Mouse (Mus musculus) MEL (cell line): ENCODE data around the gene Rab7. TPM values are rescaled to one million over a fixed set of nuclear protein-coding genes. Genes with fewer than 3 reads are reported as not detected.

ENCODE experiments used
- DNase-seq: peaks from one replicate; pipeline ENCODE4 v3.0.0; 2011; ENCODE audit warnings: low read depth, low spot score
- H3K27ac ChIP-seq: 2 replicates; pipeline ENCODE4 v1.5.1; 2012; ENCODE audit warnings: low read depth, mild to moderate bottlenecking, control low read depth, low read length, moderate library complexity; ENCODE audit not compliant: control insufficient read depth
- H3K27me3 ChIP-seq, 2 experiments: fragments of 150-350 bp in 1 of 2; sonication (generic) in 1 of 2; 2 replicates each; pipeline ENCODE4 v1.6.1; 2012; ENCODE audit warnings: low read length in 2 of 2, mild to moderate bottlenecking in 2 of 2, improper control_type of control experiment in 1 of 2, moderate library complexity in 1 of 2; ENCODE audit not compliant: insufficient read depth in 2 of 2, control insufficient read depth in 1 of 2
- H3K36me3 ChIP-seq, 2 experiments: 2 replicates each; pipeline ENCODE4 v1.6.1; 2012 to 2014; ENCODE audit warnings: low read length in 2 of 2, improper control_type of control experiment in 1 of 2, inconsistent platforms in 1 of 2, mild to moderate bottlenecking in 1 of 2; ENCODE audit not compliant: insufficient read depth in 2 of 2, control insufficient read depth in 1 of 2
- H3K4me1 ChIP-seq, 2 experiments: fragments of 150-350 bp in 1 of 2; sonication (generic) in 1 of 2; 2 replicates each; pipeline ENCODE4 v1.6.1; 2012; ENCODE audit warnings: low read length in 2 of 2, improper control_type of control experiment in 1 of 2, mild to moderate bottlenecking in 1 of 2; ENCODE audit not compliant: insufficient read depth in 2 of 2, control insufficient read depth in 1 of 2
- H3K4me3 ChIP-seq, 2 experiments: fragments of 150-350 bp in 1 of 2; sonication (generic) in 1 of 2; 2 replicates each; pipeline ENCODE4 v1.5.1; 2012; ENCODE audit warnings: low read depth in 2 of 2, low read length in 2 of 2, mild to moderate bottlenecking in 2 of 2, moderate library complexity in 2 of 2, control low read depth in 1 of 2, improper control_type of control experiment in 1 of 2; ENCODE audit not compliant: control insufficient read depth in 1 of 2, insufficient read depth in 1 of 2
- H3K79me2 ChIP-seq: 2 replicates; pipeline ENCODE4 v1.6.1; 2012; ENCODE audit warnings: mild to moderate bottlenecking, low read length, moderate library complexity; ENCODE audit not compliant: control insufficient read depth, poor library complexity, insufficient read depth
- H3K9ac ChIP-seq: 2 replicates; pipeline ENCODE4 v1.6.1; 2012; ENCODE audit warnings: low read depth, mild to moderate bottlenecking, control low read depth, low read length, moderate library complexity; ENCODE audit not compliant: control insufficient read depth, poor library complexity, severe bottlenecking
- H3K9me3 ChIP-seq: fragments of 150-350 bp; sonication (generic); replicated peaks from 2 replicates; pipeline ENCODE4 v1.6.1; 2012; ENCODE audit warnings: mild to moderate bottlenecking, low read length, improper control_type of control experiment, moderate library complexity; ENCODE audit not compliant: insufficient read depth
- BHLHE40 ChIP-seq: IDR thresholded peaks from 2 replicates; pipeline ENCODE4 v1.6.1; 2012; ENCODE audit warnings: low read depth, mild to moderate bottlenecking, inconsistent platforms, low read length, improper control_type of control experiment, borderline replicate concordance
- CHD1 ChIP-seq: IDR thresholded peaks from 2 replicates; pipeline ENCODE4 v1.6.1; 2012; ENCODE audit warnings: low read depth, mild to moderate bottlenecking, inconsistent platforms, low read length, improper control_type of control experiment
- CTCF ChIP-seq, 3 experiments: IDR thresholded peaks in 2 of 3; conservative IDR thresholded peaks in 1 of 3; 2 replicates each; pipeline ENCODE4 v1.5.1; 2011 to 2012; ENCODE audit warnings: low read length in 3 of 3, low read depth in 2 of 3, mild to moderate bottlenecking in 2 of 3, improper control_type of control experiment in 1 of 3, inconsistent platforms in 1 of 3, mixed read lengths in 1 of 3, moderate library complexity in 1 of 3; ENCODE audit not compliant: control insufficient read depth in 1 of 3, insufficient read depth in 1 of 3, poor library complexity in 1 of 3, severe bottlenecking in 1 of 3
- E2F4 ChIP-seq: IDR thresholded peaks from 2 replicates; pipeline ENCODE4 v1.6.1; 2011; ENCODE audit warnings: low read depth, low read length, improper control_type of control experiment, borderline replicate concordance
- EP300 ChIP-seq, 2 experiments: IDR thresholded peaks; 2 replicates each; pipeline ENCODE4 v1.6.1; 2011; ENCODE audit warnings: improper control_type of control experiment in 2 of 2, low read length in 2 of 2, low read depth in 1 of 2, mild to moderate bottlenecking in 1 of 2
- ETS1 ChIP-seq: IDR thresholded peaks from 2 replicates; pipeline ENCODE4 v1.6.1; 2012; ENCODE audit warnings: low read depth, mild to moderate bottlenecking, inconsistent platforms, low read length, improper control_type of control experiment, moderate library complexity
- GATA1 ChIP-seq: IDR thresholded peaks from 2 replicates; pipeline ENCODE4 v1.6.1; 2011; ENCODE audit warnings: low read depth, low read length, improper control_type of control experiment
- HCFC1 ChIP-seq: IDR thresholded peaks from 2 replicates; pipeline ENCODE4 v1.6.1; 2012; ENCODE audit warnings: low read depth, mild to moderate bottlenecking, inconsistent platforms, low read length, improper control_type of control experiment, moderate library complexity
- KAT2A ChIP-seq: conservative IDR thresholded peaks from 2 replicates; pipeline ENCODE4 v1.6.1; 2012; ENCODE audit warnings: low read depth, low read length, improper control_type of control experiment, inconsistent platforms
- MAFK ChIP-seq: IDR thresholded peaks from 2 replicates; pipeline ENCODE4 v1.6.1; 2011; ENCODE audit warnings: low read depth, mild to moderate bottlenecking, low read length, improper control_type of control experiment, borderline replicate concordance
- MAX ChIP-seq: IDR thresholded peaks from 2 replicates; pipeline ENCODE4 v1.6.1; 2011; ENCODE audit warnings: low read length, improper control_type of control experiment
- MEF2A ChIP-seq: IDR thresholded peaks from 2 replicates; pipeline ENCODE4 v1.6.1; 2014; ENCODE audit warnings: low read depth, mild to moderate bottlenecking, inconsistent platforms, low read length, improper control_type of control experiment; ENCODE audit not compliant: poor library complexity, insufficient replicate concordance, severe bottlenecking; ENCODE audit errors: extremely low read depth
- MYB ChIP-seq: IDR thresholded peaks from 2 replicates; pipeline ENCODE4 v1.6.1; 2011; ENCODE audit warnings: mild to moderate bottlenecking, low read depth, low read length, improper control_type of control experiment
- MYC ChIP-seq: IDR thresholded peaks from 2 replicates; pipeline ENCODE4 v1.6.1; 2011; ENCODE audit warnings: low read depth, mild to moderate bottlenecking, low read length, improper control_type of control experiment, moderate library complexity
- NELFE ChIP-seq: IDR thresholded peaks from 2 replicates; pipeline ENCODE4 v1.6.1; 2011; ENCODE audit warnings: low read depth, low read length, improper control_type of control experiment
- NRF1 ChIP-seq: IDR thresholded peaks from 2 replicates; pipeline ENCODE4 v1.6.1; 2014; ENCODE audit warnings: low read depth, mild to moderate bottlenecking, inconsistent platforms, low read length, improper control_type of control experiment, moderate library complexity; ENCODE audit not compliant: poor library complexity, insufficient read depth, severe bottlenecking
- POLR2A ChIP-seq, 2 experiments: IDR thresholded peaks; 2 replicates each; pipeline ENCODE4 v1.6.1; 2011 to 2012; ENCODE audit warnings: low read length in 2 of 2, mild to moderate bottlenecking in 2 of 2, control low read depth in 1 of 2, improper control_type of control experiment in 1 of 2, low read depth in 1 of 2, moderate library complexity in 1 of 2; ENCODE audit not compliant: control insufficient read depth in 1 of 2, insufficient read depth in 1 of 2, poor library complexity in 1 of 2
- POLR2AphosphoS5 ChIP-seq: IDR thresholded peaks from 2 replicates; pipeline ENCODE4 v1.6.1; 2012; ENCODE audit warnings: low read depth, borderline replicate concordance, mild to moderate bottlenecking, inconsistent platforms, low read length, moderate library complexity, mixed read lengths
- SIN3A ChIP-seq: IDR thresholded peaks from 2 replicates; pipeline ENCODE4 v1.6.1; 2012; ENCODE audit warnings: low read length, improper control_type of control experiment, inconsistent platforms
- SMC3 ChIP-seq: IDR thresholded peaks from 2 replicates; pipeline ENCODE4 v1.6.1; 2011; ENCODE audit warnings: low read depth, low read length, improper control_type of control experiment
- UBTF ChIP-seq: IDR thresholded peaks from 2 replicates; pipeline ENCODE4 v1.6.1; 2012; ENCODE audit warnings: low read depth, mild to moderate bottlenecking, inconsistent platforms, low read length, improper control_type of control experiment, moderate library complexity, borderline replicate concordance; ENCODE audit not compliant: insufficient read depth
- USF1 ChIP-seq: IDR thresholded peaks from 2 replicates; pipeline ENCODE4 v1.6.1; 2014; ENCODE audit warnings: low read depth, mild to moderate bottlenecking, inconsistent platforms, low read length, improper control_type of control experiment, moderate library complexity
- ZKSCAN1 ChIP-seq: IDR thresholded peaks from 2 replicates; pipeline ENCODE4 v1.6.1; 2012; ENCODE audit warnings: low read depth, mild to moderate bottlenecking, inconsistent platforms, low read length, improper control_type of control experiment, moderate library complexity
- ZNF384 ChIP-seq: IDR thresholded peaks from 2 replicates; pipeline ENCODE4 v1.6.1; 2012; ENCODE audit warnings: low read depth, mild to moderate bottlenecking, inconsistent platforms, low read length, improper control_type of control experiment
- polyA plus RNA-seq, 2 experiments: library from polyadenylated mRNA; stranded (reverse) in 1 of 2; unstranded in 1 of 2; fragments of >175 nt in 1 of 2; fragments of >200 nt in 1 of 2; gene quantifications; 2 replicates each; pipeline versions ENCODE4 v1.2.1 to v1.2.4; 2012; ENCODE audit warnings: low replicate concordance in 2 of 2, low read depth in 1 of 2; ENCODE audit not compliant: insufficient read length in 2 of 2, insufficient read depth in 1 of 2, missing spikeins in 1 of 2
- total RNA-seq: library from RNA; depleted of rRNA; stranded (reverse); fragments of 300-350 nt; gene quantifications from 2 replicates; pipeline ENCODE4 v1.2.3, GENCODE M21; 2012

Gene Rab7
- total and polyA plus RNA-seq, 3 experiments: 47.6 to 362 (median 234) TPM

DNA sequence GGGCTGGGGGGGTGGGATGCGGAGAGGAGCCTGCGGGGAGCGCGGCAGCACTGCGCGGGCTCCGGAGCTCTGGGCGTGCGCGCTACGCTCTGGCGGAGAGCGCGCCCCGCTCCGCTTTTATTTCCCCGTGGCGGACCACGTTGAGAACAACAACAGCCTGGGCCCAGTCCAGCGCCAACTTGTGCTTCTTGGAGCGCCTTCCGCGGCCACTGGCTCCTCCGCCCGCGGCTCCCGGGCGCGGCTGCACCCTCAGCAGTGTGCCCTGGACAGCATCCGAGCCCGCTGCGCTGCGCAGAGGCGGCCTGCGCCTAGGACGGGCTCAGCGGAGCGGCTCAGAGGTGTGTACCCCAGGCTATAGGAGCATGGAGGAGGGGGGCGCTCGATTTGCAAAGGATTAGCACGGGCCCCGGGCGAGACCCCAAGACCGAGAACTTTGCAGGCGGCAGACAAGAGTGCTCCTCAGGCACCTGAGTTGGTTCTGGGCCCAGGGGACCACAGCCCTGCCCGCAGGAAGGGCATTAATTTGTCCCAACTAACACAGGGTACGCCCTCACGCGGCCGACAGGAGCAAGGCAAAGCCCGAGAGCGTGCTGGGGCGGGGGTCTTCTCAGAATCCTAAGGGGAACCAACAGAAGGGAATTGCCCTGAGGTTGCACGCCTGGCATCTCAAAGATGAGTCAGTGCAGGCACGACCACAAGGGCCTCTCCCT is 63.4 kb downstream of the Rab7 start, which contains the start of gene H1fx:
Gene H1fx (minus strand): TSS at position 91 of the 710 bp plus-strand sequence.
- Histone ChIP-seq H3K9ac (no peak within 1 kb of the TSS), H3K9me3 (no peaks in the 10 kb centered on the region), H3K27ac (no peak within 1 kb of the TSS)
- TF ChIP-seq NELFE (no peak), KAT2A (no peak), USF1 (no peak), CTCF (IDR thresholded peaks at IDR 0.05 in 2 of 3, conservative IDR thresholded peaks at IDR 0.05 in 1 of 3; ENCODE audit: control insufficient read depth in 1 of 3, insufficient read depth in 1 of 3, low read depth in 2 of 3, low read length in 3 of 3, poor library complexity in 1 of 3, severe bottlenecking in 1 of 3) (no peak), EP300 (IDR thresholded peaks at IDR 0.05; ENCODE audit: low read depth in 1 of 2, low read length in 2 of 2) (no peak), SMC3 (no peak), ZNF384 (no peak), UBTF (no peak), MAX (no peak), MYB (no peak), GATA1 (no peak), MYC (no peak), NRF1 (no peak), ZKSCAN1 (no peak), MEF2A (no peak), BHLHE40 (no peak), E2F4 (no peak), CHD1 (no peak)
- TF ChIP-seq, all 39 proteins: peak for 0
- no peak within 1 kb of the TSS for H3K4me3 ChIP-seq
- no peaks in the 10 kb centered on the region for H3K36me3 ChIP-seq
- H3K4me1 ChIP-seq: no peaks in the 10 kb centered on the region
- H3K79me2 ChIP-seq: no peaks in the 10 kb centered on the region
- DNase-seq: no peak
- no peaks in the 10 kb centered on the region; a peak in 1 of 4 replicates for H3K27me3 ChIP-seq

- no peak overlapping the region for H3K9ac ChIP-seq
- no peak for DNase-seq
- no peak overlapping the region for H3K27ac ChIP-seq
- TF ChIP-seq MYC (no peak), KAT2A (no peak), CTCF (IDR thresholded peaks at IDR 0.05 in 2 of 3, conservative IDR thresholded peaks at IDR 0.05 in 1 of 3; ENCODE audit: control insufficient read depth in 1 of 3, insufficient read depth in 1 of 3, low read depth in 2 of 3, low read length in 3 of 3, poor library complexity in 1 of 3, severe bottlenecking in 1 of 3) (no peak), GATA1 (no peak), UBTF (no peak), MAFK (no peak), MYB (no peak), E2F4 (no peak), HCFC1 (no peak), NRF1 (no peak), EP300 (IDR thresholded peaks at IDR 0.05; ENCODE audit: low read depth in 1 of 2, low read length in 2 of 2) (no peak), ETS1 (no peak), ZKSCAN1 (no peak), SMC3 (no peak), SIN3A (no peak), BHLHE40 (no peak), POLR2A (IDR thresholded peaks at IDR 0.05; ENCODE audit: control insufficient read depth in 1 of 2, insufficient read depth in 1 of 2, low read depth in 1 of 2, low read length in 2 of 2, poor library complexity in 1 of 2) (no peak), POLR2AphosphoS5 (no peak)
- no peaks in the 10 kb centered on the region for H3K79me2 ChIP-seq
- H3K36me3 ChIP-seq: no peaks in the 10 kb centered on the region
- no peaks in the 10 kb centered on the region for H3K4me1 ChIP-seq
- H3K4me3 ChIP-seq: no peak overlapping the region
- no peaks in the 10 kb centered on the region for H3K9me3 ChIP-seq
- no peaks in the 10 kb centered on the region; a peak in 1 of 4 replicates for H3K27me3 ChIP-seq
These were observed 64.0 kb downstream of the Rab7 start for GRCm38 (mm10) chr6:87981030-87981485.
